Mouse (Mus musculus) midbrain, embryonic 13.5 days (tissue): ENCODE measurements around the gene Trim21. TPM values are rescaled to one million over a fixed set of nuclear protein-coding genes. Genes with fewer than 3 reads are reported as not detected.

Experiments used
- polyA plus RNA-seq: library from polyadenylated mRNA; unstranded; fragments of >200 nt; fragmentation: Nextera tagmentation; extraction: Ambion mirVana; gene quantifications from 2 replicates; pipeline ENCODE4 v1.2.1, GENCODE M21; 2015

Gene Trim21
- polyA plus RNA-seq, 1 experiment from 2014 or later = 0.17 TPM

Other genes starting within 250 kb of the Trim21 start
- gene Rrm1, start 123.8 kb downstream of the Trim21 start, polyA plus RNA-seq = 85.6 and 86.3 TPM in 2 replicates
- gene Olfr543, start 83.8 kb downstream of the Trim21 start, polyA plus RNA-seq = 0.55 and 0.59 TPM in 2 replicates
- 0.16 and 0.19 TPM in 2 replicates for gene Olfr544, start 77.2 kb downstream of the Trim21 start, polyA plus RNA-seq
- gene Olfr545, start 65.9 kb downstream of the Trim21 start, polyA plus RNA-seq = 0.30 and 0.41 TPM in 2 replicates
- not detected in 2 replicates for gene Olfr547, start 30.7 kb downstream of the Trim21 start, polyA plus RNA-seq
- not detected in 2 replicates for gene Olfr548-ps1, start 24.6 kb downstream of the Trim21 start, polyA plus RNA-seq
- not detected in 2 replicates for gene Olfr549, start 15.6 kb downstream of the Trim21 start, polyA plus RNA-seq
- not detected in 2 replicates for gene Olfr550, start 6.0 kb upstream of the Trim21 start, polyA plus RNA-seq
- not detected in 2 replicates for gene Olfr551, start 26.4 kb upstream of the Trim21 start, polyA plus RNA-seq
- not detected in 2 replicates for gene Olfr552, start 32.3 kb upstream of the Trim21 start, polyA plus RNA-seq
- not detected in 2 replicates for gene Olfr553, start 52.7 kb upstream of the Trim21 start, polyA plus RNA-seq
- not detected in 2 replicates for gene Olfr554, start 72.9 kb upstream of the Trim21 start, polyA plus RNA-seq
- not detected in 2 replicates for gene Olfr555, start 93.3 kb upstream of the Trim21 start, polyA plus RNA-seq
- not detected in 2 replicates for gene Olfr556, start 99.4 kb upstream of the Trim21 start, polyA plus RNA-seq
- 7.3 and 8.0 TPM in 2 replicates for gene Trim68, start 121.8 kb upstream of the Trim21 start, polyA plus RNA-seq
- gene Olfr557, start 130.4 kb upstream of the Trim21 start, polyA plus RNA-seq = not detected in 2 replicates
- 0.07 TPM in 1 of 2 replicates, not detected in the other for gene Olfr558, start 136.7 kb upstream of the Trim21 start, polyA plus RNA-seq
- not detected in 2 replicates for gene Olfr33, start 153.6 kb upstream of the Trim21 start, polyA plus RNA-seq
- gene Olfr559, start 162.0 kb upstream of the Trim21 start, polyA plus RNA-seq = not detected in 2 replicates
- gene Olfr560, start 193.9 kb upstream of the Trim21 start, polyA plus RNA-seq = not detected in 2 replicates
- not detected in 2 replicates for gene Olfr78, start 194.0 kb upstream of the Trim21 start, polyA plus RNA-seq
- gene Olfr561, start 205.7 kb upstream of the Trim21 start, polyA plus RNA-seq = not detected in 2 replicates
- gene Olfr564, start 238.0 kb upstream of the Trim21 start, polyA plus RNA-seq = not detected in 2 replicates